Mouse (Mus musculus) left cerebral cortex, adult 8-10 months (tissue): ENCODE data around the gene P2rx6. TPM values are rescaled to one million over a fixed set of nuclear protein-coding genes. Genes with fewer than 3 reads are reported as not detected.

Experiments
- DNase-seq, 2 experiments: peaks; one replicate each; pipeline ENCODE4 v3.0.0; 2022; ENCODE audit warnings: low spot score in 2 of 2
- total RNA-seq, 4 experiments: library from RNA; stranded (reverse); gene quantifications; 2 replicates each; pipeline ENCODE4 v1.2.4; 2022

Gene P2rx6
- total RNA-seq, 4 experiments from 2014 or later = 1.5 to 2.1 (median 1.7) TPM

DNA sequence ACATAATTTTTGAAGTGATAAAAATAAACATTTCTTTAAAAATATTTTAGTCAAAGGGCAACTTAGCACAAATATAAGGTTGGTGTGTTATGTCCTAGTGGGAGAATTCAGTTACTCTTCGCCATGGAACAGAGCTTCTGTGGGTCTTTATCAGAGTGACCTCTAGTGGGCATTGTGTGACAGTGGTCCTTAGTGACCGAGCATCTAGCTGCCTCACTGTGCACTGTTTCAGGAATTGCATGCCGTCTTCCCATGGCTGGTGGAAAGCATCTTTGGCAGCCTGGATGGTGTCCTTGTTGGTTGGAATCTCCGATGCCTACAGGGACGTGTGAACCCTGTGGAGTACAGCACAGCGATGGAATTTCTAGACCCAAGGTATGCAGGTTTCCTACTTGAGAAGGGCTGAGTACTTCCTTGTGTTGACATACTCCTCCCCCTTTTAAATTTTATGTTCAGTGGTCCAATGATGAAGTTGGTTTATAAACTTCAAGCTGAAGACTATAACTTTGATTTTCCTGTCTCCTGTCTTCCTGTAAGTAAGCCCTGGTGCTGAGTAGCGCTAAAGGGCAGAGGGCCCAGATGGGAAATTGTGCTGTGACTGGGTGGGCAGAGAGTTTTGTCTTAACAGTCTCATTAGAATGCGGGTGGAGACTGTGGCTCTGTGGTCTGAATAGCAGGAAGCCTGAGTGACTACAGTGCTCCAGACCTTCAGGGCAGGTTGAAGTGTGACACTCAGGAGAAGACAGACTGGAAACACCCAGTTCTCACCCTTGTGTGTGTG, 64.0 kb downstream of the P2rx6 start:
- no peak for DNase-seq

- DNase-seq = no peak
These were observed 64.5 kb downstream of the P2rx6 start for GRCm38 (mm10) chr16:17626269-17626555.

Other genes with a start within 250 kb of the P2rx6 start
- 1 to 10 TPM; 2.2 to 4.0 (median 2.7) TPM for gene Serpind1, start 230.5 kb upstream of the P2rx6 start, total RNA-seq
- 10 to 100 TPM; 16.8 to 18.0 (median 17.1) TPM for gene Snap29, start 155.9 kb upstream of the P2rx6 start, total RNA-seq
- gene Pi4ka, start 155.6 kb upstream of the P2rx6 start, total RNA-seq = 100 to 1,000 TPM; 312 to 368 (median 333) TPM
- gene Crkl, start 109.9 kb upstream of the P2rx6 start, total RNA-seq = 10 to 100 TPM; 34.5 to 41.4 (median 34.8) TPM
- 100 to 1,000 TPM; 114 to 128 (median 122) TPM for gene Aifm3, start 72.3 kb upstream of the P2rx6 start, total RNA-seq
- gene Lztr1, start 53.2 kb upstream of the P2rx6 start, total RNA-seq = 100 to 1,000 TPM; 143 to 180 (median 171) TPM
- 10 to 100 TPM; 40.2 to 45.3 (median 44.4) TPM for gene Thap7, start 30.7 kb upstream of the P2rx6 start, total RNA-seq
- 1 to 10 TPM in 2 of 4 experiments, under 1 TPM in 2; 0.48 to 1.6 (median 1.2) TPM for gene Lrrc74b, start 638 bp upstream of the P2rx6 start, total RNA-seq
- gene Slc7a4, start 21.3 kb downstream of the P2rx6 start, total RNA-seq = 10 to 100 TPM; 77.9 to 89.9 (median 88.4) TPM
- gene Smpd4, start 57.5 kb downstream of the P2rx6 start, total RNA-seq = 10 to 100 TPM; 50.3 to 73.4 (median 70.3) TPM
- 10 to 100 TPM; 28.4 to 32.1 (median 30.0) TPM for gene Ccdc74a, start 84.6 kb downstream of the P2rx6 start, total RNA-seq
- gene Med15, start 171.0 kb downstream of the P2rx6 start, total RNA-seq = 10 to 100 TPM; 66.4 to 74.0 (median 69.3) TPM
- 100 to 1,000 TPM in 1 of 4 experiments, 10 to 100 TPM in 3; 82.2 to 105 (median 95.4) TPM for gene Klhl22, start 197.7 kb downstream of the P2rx6 start, total RNA-seq
- 1 to 10 TPM; 4.1 to 4.3 (median 4.1) TPM for gene Scarf2, start 235.4 kb downstream of the P2rx6 start, total RNA-seq